Mouse (Mus musculus) MEL-GATA-1-ER (cell line): ENCODE results near the gene Klc2.

ENCODE experiments used
- DNase-seq: peaks from one replicate; pipeline ENCODE4 v3.0.0-alpha.2; 2012; ENCODE audit warnings: low read depth; ENCODE audit errors: extremely low read depth

Gene Klc2

DNA sequence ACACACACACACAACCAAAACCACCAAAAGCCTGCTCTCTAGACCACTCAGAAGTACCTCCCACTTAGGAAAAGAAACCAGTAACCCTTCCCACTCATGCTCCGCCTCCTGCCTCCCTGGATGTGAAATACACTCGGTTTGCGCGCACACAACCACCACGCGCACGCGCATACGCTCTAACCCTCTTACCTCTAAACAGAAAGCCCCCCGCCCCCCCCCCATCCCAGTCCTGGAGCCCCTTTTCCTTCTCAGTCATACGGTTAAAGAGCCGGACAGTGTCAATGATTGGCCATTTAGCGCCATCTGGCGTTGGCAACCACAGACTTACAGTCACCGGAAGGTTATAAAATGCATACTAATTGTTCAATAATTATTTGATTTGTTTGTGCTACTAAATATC lies 45.3 kb downstream of the Klc2 start:
- DNase-seq = peak; percentile 38

DNA sequence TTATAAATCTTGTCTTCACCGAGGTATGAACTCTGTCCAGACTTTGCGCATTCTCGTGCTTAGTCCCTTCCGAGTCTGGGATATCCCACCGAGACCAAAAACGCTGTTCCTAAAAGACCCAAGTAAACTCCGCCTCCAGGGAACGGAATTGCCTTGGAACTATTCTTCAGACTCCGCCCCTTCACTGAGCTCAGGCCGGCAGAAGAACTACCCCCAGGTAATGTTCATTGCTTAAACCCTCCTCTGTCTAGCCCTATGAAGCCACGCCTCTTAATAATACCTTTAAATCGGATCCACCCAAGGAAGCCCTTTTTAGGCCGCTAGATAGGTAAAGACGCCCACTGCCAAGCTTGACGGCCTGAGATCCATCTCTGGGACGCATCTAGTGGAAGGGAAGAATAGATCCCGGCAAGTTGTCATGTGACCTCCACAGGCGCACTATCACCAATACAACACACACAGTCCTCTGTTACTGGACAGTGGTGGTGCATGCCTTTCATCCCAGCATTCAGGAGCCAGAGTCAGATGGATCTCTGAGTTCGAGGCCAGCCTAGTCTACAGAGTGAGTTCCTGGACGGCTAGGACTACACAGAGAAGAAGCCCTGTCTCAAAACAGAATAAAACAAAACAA lies 45.9 kb downstream of the Klc2 start:
- DNase-seq = peak; percentile 45

DNA sequence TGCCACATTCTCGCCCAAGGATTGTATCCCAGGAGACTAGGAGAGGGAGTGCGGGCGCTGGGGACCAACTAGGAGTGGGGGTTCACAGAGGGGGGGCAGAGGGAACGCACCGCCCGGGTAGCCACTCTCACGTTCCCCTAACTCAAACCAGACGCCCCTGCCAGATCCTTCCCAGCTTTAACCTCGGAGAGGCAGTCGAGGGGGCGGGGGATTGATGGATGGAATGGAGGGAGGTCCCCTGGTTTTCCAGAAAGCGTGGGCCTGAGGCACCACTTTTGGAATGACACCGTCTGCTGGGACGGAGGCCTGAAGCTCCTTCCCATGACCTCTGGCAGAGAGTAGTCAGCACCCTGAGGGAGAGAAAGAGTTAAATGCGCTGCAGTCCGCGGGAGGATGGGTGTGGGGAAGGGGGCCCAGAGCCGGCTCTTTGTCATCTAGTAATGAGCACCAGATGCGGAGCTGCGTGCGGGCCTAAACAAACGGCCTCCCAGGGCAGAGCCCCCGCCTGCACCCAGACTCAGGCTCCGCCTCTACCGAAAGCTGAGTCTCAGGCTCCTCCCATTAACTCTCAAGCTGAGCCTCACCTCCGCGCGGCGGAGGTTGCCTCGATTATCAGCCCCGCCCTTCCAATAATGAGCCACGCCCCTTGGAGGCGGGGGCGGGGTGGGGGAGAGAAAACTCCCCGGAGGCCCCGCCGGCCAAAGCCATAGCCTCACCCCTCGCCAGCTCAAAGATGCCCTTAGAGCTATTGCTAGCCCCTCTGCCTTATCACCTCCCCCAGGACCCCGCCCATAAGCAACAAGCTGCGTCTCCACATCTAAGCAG lies 46.6 kb downstream of the Klc2 start:
- DNase-seq = peak; percentile 69

DNA sequence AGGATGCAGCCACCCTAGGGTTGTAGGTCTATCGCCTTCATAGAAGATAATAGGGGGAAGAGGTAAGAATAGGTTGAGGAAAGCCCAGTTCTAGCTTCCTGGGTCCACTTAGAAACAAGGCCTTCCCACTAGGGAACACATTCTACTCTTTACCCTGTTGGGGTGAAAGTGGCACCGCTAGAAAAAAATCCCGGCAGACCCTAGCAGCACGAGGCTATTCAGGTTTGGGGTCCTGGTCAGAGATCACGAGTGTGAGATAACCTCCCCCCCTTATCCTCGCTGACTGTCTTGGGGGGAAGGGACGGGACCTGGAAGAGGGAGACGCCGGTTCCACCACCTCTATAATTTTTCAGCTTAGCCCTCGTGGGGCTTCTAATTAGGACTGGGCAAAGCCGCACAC lies 47.3 kb downstream of the Klc2 start:
- no peak for DNase-seq

DNA sequence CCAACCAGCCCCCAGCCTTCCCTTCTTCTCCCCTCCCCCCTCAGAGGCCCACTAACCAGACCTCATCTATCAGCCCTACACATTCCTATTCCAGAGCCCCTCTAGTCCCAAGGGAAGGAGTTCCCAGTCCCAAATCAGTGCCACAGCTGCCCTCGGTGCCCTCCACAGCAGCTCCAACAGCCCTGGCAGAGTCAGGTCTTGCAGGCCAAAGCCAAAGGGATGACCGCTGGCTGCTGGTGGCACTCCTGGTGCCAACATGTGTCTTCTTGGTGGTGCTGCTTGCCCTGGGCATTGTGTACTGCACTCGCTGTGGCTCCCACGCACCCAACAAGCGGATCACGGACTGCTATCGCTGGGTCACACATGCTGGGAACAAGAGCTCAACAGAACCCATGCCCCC lies 48.4 kb downstream of the Klc2 start:
- DNase-seq = no peak

DNA sequence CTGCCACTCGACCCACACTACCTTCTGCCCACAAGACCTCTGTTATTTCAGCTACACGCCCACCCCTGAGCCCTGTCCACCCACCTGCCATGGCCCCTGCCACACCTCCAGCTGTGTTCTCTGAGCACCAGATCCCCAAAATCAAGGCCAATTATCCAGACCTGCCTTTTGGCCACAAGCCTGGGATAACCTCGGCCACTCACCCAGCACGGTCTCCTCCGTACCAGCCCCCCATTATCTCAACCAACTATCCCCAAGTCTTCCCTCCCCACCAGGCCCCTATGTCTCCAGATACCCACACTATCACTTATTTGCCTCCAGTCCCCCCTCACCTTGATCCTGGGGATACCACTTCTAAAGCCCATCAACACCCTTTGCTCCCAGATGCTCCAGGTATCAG lies 48.9 kb downstream of the Klc2 start:
- no peak for DNase-seq

DNA sequence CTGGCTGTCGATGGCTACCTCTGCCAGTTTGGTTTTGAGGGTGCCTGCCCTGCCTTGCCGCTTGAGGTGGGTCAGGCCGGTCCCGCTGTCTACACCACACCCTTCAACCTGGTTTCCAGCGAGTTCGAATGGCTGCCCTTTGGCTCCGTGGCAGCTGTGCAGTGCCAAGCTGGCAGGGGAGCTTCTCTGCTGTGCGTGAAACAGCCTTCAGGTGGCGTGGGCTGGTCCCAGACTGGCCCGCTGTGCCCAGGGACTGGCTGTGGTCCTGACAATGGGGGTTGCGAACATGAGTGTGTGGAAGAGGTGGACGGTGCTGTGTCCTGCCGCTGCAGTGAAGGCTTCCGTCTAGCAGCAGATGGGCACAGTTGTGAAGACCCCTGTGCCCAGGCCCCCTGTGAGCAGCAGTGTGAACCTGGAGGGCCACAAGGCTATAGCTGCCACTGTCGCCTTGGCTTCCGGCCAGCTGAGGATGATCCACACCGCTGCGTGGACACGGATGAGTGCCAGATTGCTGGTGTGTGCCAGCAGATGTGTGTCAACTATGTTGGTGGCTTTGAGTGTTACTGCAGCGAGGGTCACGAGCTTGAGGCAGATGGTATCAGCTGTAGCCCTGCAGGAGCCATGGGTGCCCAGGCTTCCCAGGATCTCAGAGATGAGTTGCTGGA lies 49.7 kb downstream of the Klc2 start:
- DNase-seq = no peak

DNA sequence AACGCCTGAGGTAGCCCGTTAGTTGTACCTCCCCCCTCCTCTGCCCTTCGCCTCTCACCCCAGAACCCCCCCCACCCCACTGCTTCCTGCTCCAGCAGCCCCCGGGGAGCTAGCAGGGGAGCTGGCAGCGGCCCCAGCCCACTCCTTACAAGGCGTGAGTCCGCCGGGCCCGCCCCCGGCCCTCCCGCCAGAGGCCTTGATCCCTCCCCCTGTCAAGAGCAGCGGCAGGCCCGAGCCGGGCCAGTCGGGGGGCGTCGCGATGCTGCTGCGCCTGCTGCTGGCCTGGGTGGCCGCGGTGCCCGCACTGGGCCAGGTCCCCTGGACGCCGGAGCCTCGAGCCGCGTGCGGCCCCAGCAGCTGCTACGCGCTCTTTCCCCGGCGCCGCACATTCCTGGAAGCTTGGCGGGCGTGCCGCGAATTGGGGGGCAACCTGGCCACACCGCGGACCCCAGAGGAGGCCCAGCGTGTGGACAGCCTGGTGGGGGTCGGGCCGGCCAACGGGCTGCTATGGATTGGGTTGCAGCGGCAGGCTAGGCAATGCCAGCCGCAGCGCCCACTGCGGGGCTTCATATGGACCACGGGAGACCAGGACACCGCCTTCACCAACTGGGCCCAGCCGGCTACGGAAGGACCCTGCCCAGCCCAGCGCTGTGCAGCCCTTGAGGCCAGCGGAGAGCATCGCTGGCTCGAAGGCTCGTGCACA lies 50.3 kb downstream of the Klc2 start, which contains the start of gene Cd248:
TSS of gene Cd248 (plus strand) at position 212 of the 703 bp plus-strand sequence.
- no peak for DNase-seq

DNA sequence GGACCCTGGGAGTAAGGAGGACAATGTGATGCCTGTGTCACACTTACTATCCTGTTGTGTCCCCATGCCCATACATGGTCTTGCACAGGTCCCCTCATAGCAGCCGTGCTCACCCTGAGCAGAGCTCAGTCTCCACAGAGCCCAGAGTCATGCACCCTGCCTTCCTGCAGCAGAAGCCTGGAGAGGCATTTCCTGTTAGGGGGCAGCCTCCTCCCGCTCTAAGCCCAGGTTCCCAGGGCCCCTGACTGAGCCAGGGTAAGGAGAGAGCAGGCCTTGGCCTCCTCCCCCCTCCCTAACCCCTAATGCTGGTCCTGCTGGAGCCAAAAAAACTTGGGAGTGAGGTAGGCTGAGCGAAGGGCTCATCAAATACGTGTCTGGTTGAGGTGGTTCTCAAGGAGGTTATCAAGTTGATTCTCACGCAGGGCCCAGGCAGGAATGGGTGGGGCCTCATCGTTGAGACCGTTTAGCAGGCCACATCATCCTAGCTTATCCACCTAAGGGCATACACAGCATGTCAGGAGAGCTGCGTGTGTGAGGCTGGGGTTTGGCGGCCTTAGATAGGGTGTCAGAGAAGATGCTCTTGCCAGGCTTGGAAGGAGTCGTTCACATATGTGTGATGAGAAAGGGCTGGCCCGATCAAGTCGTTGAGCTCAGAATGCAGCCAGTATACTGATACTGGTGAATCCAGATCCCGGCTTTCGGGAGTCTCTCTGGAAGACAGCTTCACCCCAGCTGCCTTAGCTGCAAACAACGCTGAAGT lies 51.1 kb downstream of the Klc2 start:
- DNase-seq = peak; percentile 66

DNA sequence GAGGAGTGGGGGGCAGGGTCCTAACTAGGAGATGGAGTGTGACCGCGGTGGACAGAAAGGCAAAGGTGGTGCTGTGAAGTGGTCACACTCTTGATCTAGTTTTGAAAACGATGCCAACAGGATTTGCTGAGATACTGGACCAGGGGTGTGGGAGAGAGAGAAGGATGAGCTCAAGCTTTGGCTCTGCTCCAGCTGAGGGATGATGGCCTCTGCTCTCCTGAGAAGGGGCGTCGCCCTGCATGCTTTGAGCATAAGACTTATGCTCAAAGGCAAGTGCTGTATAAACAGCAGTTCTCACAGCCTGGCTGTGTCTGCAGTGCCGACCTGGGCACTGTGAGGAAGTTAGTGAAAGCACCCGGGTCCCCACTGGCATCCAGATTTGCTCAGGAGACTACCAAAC lies 53.3 kb downstream of the Klc2 start:
- no peak for DNase-seq

DNA sequence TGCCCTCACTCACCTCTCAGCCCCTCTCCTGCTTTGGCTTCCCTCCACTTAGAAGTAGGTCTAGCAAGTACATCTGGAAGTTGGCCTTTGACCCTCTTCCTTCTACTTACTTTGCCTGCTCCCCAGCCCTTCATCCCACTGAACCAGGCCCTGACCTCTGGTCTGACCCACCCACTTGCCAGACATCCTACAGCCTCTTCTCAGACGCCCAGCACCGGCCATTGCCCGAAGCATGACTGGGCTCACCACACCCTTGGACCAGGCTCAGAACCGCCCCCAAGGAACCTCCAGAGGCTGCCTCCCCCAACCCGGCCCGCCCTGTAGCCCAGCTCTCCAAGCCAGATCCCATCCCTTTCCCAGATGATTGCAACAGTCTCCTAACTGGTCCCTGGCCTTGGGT lies 55.9 kb downstream of the Klc2 start:
- DNase-seq = no peak

DNA sequence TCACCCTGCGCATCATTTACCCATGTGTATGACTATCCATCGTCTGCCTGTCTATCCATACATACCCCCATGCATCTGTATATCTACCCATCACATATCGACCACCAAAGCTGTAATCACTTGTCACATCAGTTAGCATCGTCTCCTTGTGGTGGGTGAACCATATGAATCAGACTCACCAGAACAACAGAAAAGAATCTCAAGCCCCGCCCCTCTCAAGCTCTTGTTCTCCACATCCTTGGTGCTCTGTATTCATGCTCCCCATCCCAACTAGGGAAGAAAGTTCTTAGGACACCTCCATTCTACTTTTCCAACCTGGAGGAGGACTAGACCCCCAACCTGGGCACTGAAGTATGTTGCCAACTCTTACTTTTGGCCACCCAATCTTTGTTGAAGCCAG lies 56.3 kb downstream of the Klc2 start:
- DNase-seq = no peak

DNA sequence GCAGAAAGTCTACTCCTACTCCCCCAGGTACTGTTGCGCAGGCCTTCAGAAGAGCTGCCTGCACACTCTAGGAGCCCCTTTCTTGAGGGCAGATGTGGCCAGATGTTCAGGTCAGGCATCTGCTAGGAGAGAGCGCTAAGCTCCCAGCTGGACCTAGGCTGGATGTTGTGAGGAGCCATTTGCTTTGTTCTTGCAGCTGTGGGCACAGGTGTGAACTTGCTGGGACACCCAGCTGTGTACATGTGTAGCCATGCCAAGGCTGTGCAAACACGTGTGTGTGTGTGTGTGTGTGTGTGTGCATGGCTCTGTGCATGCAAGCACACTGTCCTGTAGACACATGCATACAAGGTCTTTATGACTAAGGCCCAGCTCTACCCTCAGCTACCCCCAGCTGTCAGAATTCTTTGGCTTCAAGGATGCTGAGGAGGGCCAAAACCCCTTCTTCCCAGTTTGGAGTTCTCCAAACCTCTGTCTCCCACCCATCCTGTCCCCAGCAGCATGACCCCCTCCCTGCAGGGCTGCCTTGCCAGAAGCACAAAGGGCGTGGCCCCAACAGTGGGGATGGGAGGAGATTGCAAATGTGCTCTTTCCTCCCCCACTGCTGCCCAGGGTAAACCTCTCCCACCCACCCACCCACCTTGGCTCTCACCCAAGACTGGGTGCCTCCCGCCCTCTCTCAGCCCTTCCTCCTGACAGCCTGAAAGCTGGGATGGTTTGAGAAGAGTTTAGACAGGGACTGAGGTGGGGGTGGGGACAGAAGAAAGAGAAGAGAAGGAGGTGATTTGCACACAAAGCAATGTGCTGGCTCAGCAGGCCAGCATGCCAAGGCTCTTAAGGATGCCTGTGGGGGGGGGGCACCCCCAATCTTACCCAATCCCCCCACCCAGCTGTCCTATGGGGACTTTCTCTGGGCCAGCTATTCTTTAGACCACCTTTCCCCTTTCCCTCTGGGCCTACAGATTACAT lies 57.7 kb downstream of the Klc2 start:
- DNase-seq = no peak

DNA sequence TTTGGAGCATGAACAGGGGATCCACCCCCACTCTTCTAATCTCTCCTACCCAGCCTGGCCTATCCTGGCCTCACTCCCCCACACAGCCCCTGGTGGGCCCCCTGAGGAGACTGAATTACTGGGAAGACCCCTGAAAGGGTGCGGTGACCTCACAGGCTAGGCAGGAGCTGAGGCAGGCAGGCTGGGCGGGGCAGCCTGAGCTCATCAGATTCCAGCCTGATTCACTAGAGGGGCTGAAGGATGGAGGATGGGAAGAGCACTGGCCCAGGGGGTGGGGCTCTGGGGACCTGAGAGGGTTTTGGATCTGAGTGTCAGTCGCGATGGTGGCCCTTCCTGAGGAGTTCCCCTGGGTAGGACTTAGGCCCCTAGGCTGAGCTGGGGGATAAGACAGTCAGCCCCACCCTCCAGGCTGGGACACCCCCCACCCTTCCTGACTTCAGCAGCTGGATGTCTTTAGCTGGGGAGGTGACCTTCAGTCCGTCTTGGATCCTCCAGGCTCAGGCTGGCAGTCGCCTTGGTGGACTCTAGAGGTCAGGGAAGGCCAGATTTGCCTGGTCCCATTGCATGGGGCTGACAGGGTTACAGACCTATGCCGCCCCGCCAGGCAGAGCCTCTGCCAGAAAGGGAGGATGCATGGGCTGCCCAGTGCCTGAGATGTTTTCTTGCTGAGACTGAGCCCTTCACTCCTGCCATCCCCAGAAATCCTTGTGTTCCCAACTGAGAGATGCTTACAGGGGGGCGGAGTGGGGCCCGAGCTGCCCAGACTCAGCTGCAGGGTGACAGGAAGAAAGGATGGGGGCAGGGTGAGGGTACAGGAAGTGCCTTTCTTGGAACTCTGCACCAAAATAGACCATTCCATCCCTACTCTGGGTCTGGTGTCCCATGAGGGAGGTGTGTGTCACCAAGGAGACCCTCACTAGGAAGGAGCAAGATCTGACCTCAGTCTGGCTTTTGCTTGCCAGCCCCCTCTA lies 59.3 kb downstream of the Klc2 start:
- no peak for DNase-seq

DNA sequence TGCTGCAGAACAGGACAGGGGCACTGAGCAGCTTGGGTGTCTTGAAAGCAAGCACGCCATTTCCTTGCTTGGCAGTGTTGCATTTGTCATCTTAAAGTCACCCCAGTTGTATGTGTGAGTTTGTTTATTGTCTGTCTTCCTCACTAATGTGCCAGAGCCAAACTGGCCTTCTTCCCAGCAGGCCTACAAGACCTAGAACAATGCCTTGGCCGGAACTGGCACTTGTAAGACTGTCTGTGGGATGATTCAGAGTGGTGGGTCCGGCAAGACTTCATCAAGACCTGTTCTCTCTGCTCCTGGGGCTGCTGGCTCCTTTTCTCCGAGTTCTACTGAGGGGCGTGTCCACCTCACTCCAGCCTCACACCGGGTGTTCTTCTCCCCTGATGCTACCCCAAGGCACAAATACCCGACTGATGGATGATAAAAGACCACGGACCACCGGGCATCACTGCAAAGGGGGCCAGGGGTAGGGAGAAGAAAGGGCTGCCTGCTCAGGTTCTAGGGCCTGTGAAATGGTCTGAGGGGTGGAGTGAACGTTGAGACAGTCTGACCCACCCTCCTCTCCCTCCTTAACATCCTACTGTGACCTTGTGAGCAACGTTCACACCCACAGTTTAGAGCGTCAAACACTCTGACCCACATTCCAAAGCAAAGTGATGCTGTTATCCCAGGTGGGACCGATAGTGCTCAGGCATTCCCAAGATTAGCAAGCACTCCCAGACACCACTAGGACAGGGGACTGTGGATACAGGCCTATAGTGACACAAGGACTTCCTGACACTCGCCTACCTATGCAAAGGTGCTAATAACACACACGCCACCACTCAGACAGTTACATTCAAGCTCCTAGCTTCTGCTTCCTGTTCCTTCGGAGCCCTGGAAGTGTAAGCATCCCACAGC lies 60.2 kb downstream of the Klc2 start:
- DNase-seq = no peak
